Mouse (Mus musculus): ENCODE measurements around the gene Atp6v1f. TPM values are rescaled to one million over a fixed set of nuclear protein-coding genes. Genes with fewer than 3 reads are reported as not detected.

The Atp6v1f gene
- total RNA-seq, 4 experiments from 2014 or later = 116 to 127 (median 122) TPM

Other genes with a start within 250 kb of the Atp6v1f start
- gene Hilpda, start 195.2 kb upstream of the Atp6v1f start, total RNA-seq (2022) = 1 to 10 TPM; 2.8 to 3.9 (median 3.3) TPM
- gene Fam71f2, start 188.1 kb upstream of the Atp6v1f start, total RNA-seq (2022) = not detected
- gene Fam71f1, start 148.6 kb upstream of the Atp6v1f start, total RNA-seq (2022) = not detected
- 10 to 100 TPM; 66.3 to 77.3 (median 75.0) TPM for gene Calu, start 119.6 kb upstream of the Atp6v1f start, total RNA-seq (2022)
- under 1 TPM in 3 of 4 experiments, not detected in 1; 0.24 to 0.43 (median 0.31) TPM for gene Opn1sw, start 79.2 kb upstream of the Atp6v1f start, total RNA-seq (2022)
- gene Ccdc136, start 71.4 kb upstream of the Atp6v1f start, total RNA-seq (2022) = 10 to 100 TPM in 2 of 4 experiments, 1 to 10 TPM in 2; 9.0 to 12.0 (median 10.2) TPM
- 100 to 1,000 TPM; 357 to 417 (median 381) TPM for gene Flnc, start 34.5 kb upstream of the Atp6v1f start, total RNA-seq (2022)
- gene Atp6v1fnb, start 3.7 kb downstream of the Atp6v1f start, total RNA-seq (2022) = not detected
- 1 to 10 TPM; 2.2 to 6.0 (median 4.4) TPM for gene Kcp, start 40.2 kb downstream of the Atp6v1f start, total RNA-seq (2022)
- gene Irf5, start 58.9 kb downstream of the Atp6v1f start, total RNA-seq (2022) = 1 to 10 TPM; 1.0 to 3.1 (median 1.7) TPM
- 10 to 100 TPM; 32.7 to 36.9 (median 35.4) TPM for gene Tnpo3, start 142.2 kb downstream of the Atp6v1f start, total RNA-seq (2022)
- gene Tspan33, start 226.5 kb downstream of the Atp6v1f start, total RNA-seq (2022) = 1 to 10 TPM; 1.7 to 2.7 (median 2.5) TPM